8 mouse cellular contexts compared by ENCODE assay signal in the genomic region with DNA sequence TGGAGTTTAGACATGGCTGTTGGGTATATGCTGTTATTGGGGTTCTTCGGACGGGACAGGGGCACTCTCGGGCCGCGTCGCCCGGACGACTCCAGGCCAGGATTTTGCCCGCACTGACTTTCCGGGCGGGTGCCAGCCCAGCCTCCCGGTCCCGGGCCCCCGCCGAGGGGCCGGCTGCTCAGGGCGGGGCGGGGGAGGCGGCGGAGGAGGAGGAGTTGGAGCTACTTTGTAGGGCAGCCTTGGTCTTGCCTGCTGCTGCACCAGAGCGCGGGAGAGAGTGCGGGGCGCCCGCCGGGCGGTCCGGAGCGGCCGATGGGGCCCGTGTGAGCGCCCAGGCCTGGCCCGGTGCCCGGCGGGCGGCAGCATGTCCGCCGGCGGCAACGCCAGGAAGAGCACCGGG.
DNase-seq lines count a peak whose midpoint lies in the region; ATAC-seq lines count a peak whose summit lies in the region.

No protein-coding gene starts in this region.

- H3K27ac ChIP-seq in heart, embryonic 10.5 days = peak overlapping the region; percentile 94
- peak overlapping the region; percentile 86 for H3K27ac ChIP-seq in lung, embryonic 15.5 days

- DNase-seq in right cerebral cortex, postnatal 14 days = peak; percentile 43
- DNase-seq in right cerebral cortex, adult 18-20 months = no peak
- peak; percentile 78 for DNase-seq in embryo, embryonic 10 days (ENCODE audit: low spot score)
- peak; percentile 87 for DNase-seq in heart, embryonic 10.5 days (ENCODE audit: low spot score)
- DNase-seq in kidney, adult 8-10 months = peak; percentile 54 to 56
- DNase-seq in ovary, postnatal 36 days (ENCODE audit: low spot score) = peak; percentile 75
- DNase-seq in frontal cortex, postnatal 36 days (ENCODE audit: low spot score in 2 of 2) = no peak

- peaks cover 98% of the 10 kb centered on the region for H3K4me1 ChIP-seq in heart, embryonic 10.5 days
- peaks cover 88% of the 10 kb centered on the region for H3K4me1 ChIP-seq in lung, embryonic 15.5 days

- no peaks in the 10 kb centered on the region for H3K9me3 ChIP-seq in heart, embryonic 10.5 days
- no peaks in the 10 kb centered on the region for H3K9me3 ChIP-seq in lung, embryonic 15.5 days

- peak overlapping the region; percentile 83 for H3K9ac ChIP-seq in lung, embryonic 15.5 days

- no peaks in the 10 kb centered on the region for H3K27me3 ChIP-seq in heart, embryonic 10.5 days (ENCODE audit: insufficient read depth, poor library complexity, severe bottlenecking)
- H3K27me3 ChIP-seq in lung, embryonic 15.5 days = no peaks in the 10 kb centered on the region

- WGBS in heart, embryonic 10.5 days = 1% methylated on average over 39 of the region's 41 CpGs
- WGBS in lung, embryonic 15.5 days = under 1% methylated on average over 41 of the region's 41 CpGs

- H3K36me3 ChIP-seq in heart, embryonic 10.5 days = peaks cover 11% of the 10 kb centered on the region; the same call in 1 of the 2 replicates
- H3K36me3 ChIP-seq in lung, embryonic 15.5 days = no peaks in the 10 kb centered on the region

- ATAC-seq in lung, embryonic 15.5 days (ENCODE audit: borderline replicate concordance, extremely low read depth, low FRiP score, low TSS enrichment) = peak; percentile 87

- H3K4me2 ChIP-seq in lung, embryonic 15.5 days = peak overlapping the region; percentile 81

- peak overlapping the region; percentile 74 for H3K4me3 ChIP-seq in heart, embryonic 10.5 days
- peak overlapping the region; percentile 73 for H3K4me3 ChIP-seq in lung, embryonic 15.5 days

Comparison
In these comparisons a context has a peak if more than half of its experiments do, and no peak if none do; other contexts are left out.
1. DNase-seq: peak in right cerebral cortex, postnatal 14 days (single experiment), embryo, embryonic 10 days (single experiment), heart, embryonic 10.5 days (single experiment), kidney, adult 8-10 months (2 of 2) and ovary, postnatal 36 days (single experiment); none in right cerebral cortex, adult 18-20 months (single experiment) and frontal cortex, postnatal 36 days (0 of 2).